Mouse (Mus musculus): Measurements from ENCODE around the gene Adra1b. TPM values are rescaled to one million over a fixed set of nuclear protein-coding genes. Genes with fewer than 3 reads are reported as not detected.
A peak's percentile ranks its signal among the peaks of the same experiment; 100 is the strongest.

Gene Adra1b
- total RNA-seq (2017): not detected in 2 replicates

DNA sequence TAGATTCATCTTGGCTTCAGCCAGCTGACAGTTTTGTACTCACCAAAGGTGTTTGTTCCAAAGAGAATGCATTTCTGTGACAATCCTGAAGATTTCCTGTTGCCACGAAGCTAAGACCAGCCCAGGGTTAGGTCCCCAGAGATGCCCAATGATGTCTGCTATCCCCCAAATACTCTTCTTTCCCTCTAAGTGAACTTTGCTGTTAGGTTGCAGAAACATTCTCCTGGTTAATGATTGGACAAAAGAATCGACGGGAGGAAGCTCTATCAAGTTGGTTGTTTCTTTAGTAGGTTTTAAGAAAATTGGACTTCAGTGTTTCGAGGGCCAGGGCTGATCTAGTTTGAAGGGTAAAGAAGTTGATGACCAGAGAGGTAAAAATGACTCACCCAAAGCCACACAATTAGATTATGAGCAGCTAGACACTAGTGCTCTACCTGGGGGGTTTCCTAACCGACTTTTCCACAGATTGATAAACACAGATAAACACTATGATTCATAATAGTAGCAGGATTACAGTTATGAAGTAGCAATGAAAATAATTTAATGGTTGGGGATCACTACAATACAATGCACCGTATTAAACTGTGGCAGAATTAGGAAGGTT, at the start of gene Adra1b:
Adra1b (minus strand) TSS at position 160 of the 604 bp plus-strand sequence.
- no peak for ATAC-seq (replicated peaks; ENCODE audit: low read depth, poor library complexity, severe bottlenecking)

- no peak for ATAC-seq (replicated peaks; ENCODE audit: low read depth, poor library complexity, severe bottlenecking)
These were observed 49.3 kb upstream of the Adra1b start for GRCm38 (mm10) chr11:43950274-43950673.

DNA sequence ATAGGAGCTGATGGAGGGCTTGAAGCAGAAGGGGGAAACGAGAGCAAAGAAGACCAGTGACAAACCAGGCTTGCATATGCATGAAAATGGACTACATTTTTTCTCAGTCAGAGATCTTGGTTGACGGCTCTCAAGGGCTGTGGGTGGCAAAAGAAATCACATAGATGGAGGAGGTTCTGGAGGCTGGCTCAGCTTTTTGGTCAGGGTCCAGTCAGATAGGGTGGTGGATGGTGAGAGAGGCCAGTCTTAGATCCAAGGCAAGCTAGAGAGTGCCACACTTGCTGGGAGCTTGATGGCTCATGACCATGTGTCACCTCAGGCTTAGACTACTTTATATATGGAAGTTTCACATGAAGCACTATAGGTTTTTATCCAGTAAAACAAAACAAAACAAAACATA, 42.8 kb upstream of the Adra1b start:
- ATAC-seq (replicated peaks; ENCODE audit: low read depth, poor library complexity, severe bottlenecking): no peak

- no peak for ATAC-seq (replicated peaks; ENCODE audit: low read depth, poor library complexity, severe bottlenecking)
These were observed 42.2 kb upstream of the Adra1b start for GRCm38 (mm10) chr11:43943167-43943566.

GRCm38 (mm10) chr11:43940501-43941202, 39.6 kb upstream of the Adra1b start:
- ATAC-seq (replicated peaks; ENCODE audit: low read depth, poor library complexity, severe bottlenecking): peak; percentile 84

DNA sequence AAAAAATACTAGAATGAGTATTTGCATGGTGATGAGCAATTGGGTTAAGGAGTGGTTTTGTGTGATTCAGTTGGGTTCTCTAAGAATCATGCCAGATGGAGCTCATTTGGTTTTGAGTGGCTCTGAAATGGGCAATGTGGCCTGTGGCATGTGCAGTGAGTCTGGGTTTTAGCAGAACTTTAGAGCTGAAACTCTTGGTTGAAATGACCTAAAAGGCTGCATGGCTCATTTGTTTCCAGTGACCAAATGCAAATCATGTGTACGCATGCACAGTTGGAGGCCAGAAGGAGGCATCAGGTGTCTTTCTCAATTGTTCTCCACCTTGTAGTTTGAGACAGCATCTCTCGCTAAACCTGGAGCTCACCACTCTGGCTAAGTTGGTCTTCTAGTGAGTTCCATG, 35.0 kb upstream of the Adra1b start:
- no peak for ATAC-seq (replicated peaks; ENCODE audit: low read depth, poor library complexity, severe bottlenecking)

GRCm38 (mm10) chr11:43933480-43933879, 32.5 kb upstream of the Adra1b start:
- ATAC-seq (replicated peaks; ENCODE audit: low read depth, poor library complexity, severe bottlenecking): no peak

DNA sequence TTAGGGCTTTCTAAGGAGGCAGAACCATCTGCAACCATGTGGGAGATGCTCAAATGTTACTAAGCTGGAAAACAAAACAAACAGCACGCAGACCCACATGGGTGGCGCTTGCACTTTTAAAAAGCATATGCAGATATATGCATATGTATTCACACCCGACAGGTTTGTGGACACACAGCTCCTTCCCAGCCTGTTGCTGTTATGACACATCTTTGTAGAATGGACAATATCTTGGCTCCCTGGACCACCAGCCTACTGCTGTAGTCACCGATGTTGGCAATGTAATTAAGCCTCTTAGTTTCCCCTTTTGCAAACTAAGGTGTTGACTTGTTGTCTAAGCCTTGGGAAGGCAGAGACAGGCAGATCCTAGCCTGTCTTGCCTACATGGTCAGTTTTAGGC, 32.0 kb upstream of the Adra1b start:
- ATAC-seq (replicated peaks; ENCODE audit: low read depth, poor library complexity, severe bottlenecking): no peak

- no peak for ATAC-seq (replicated peaks; ENCODE audit: low read depth, poor library complexity, severe bottlenecking)
These were observed 29.2 kb upstream of the Adra1b start for GRCm38 (mm10) chr11:43930191-43930590.

DNA sequence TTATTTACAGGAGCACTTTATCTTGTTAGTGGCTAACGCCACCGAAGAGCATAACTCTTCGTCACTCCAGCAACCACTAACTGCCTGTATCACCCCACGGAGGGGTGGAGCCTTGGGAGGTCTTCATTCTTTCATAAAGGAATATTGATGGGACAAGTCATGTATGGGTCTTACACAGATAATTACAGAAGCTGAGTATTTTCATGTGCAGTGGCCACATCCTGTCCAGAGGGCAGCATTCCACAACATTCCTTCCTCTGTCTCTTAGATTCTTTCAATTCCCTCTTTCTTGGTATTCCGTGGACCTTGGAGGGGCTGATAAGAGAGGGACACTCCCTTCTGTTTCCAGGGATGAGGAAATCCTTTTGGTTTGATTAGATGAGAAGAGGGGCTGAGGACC, 28.7 kb upstream of the Adra1b start:
- no peak for ATAC-seq (replicated peaks; ENCODE audit: low read depth, poor library complexity, severe bottlenecking)

GRCm38 (mm10) chr11:43929178-43929577, 28.2 kb upstream of the Adra1b start:
- ATAC-seq (replicated peaks; ENCODE audit: low read depth, poor library complexity, severe bottlenecking): no peak

- no peak for ATAC-seq (replicated peaks; ENCODE audit: low read depth, poor library complexity, severe bottlenecking)
These were observed 26.3 kb upstream of the Adra1b start for GRCm38 (mm10) chr11:43927133-43927815.

- ATAC-seq (replicated peaks; ENCODE audit: low read depth, poor library complexity, severe bottlenecking): no peak
These were observed 25.2 kb upstream of the Adra1b start for GRCm38 (mm10) chr11:43926163-43926562.

GRCm38 (mm10) chr11:43925584-43925983, 24.6 kb upstream of the Adra1b start:
- no peak for ATAC-seq (replicated peaks; ENCODE audit: low read depth, poor library complexity, severe bottlenecking)

- ATAC-seq (replicated peaks; ENCODE audit: low read depth, poor library complexity, severe bottlenecking): no peak
These were observed 20.7 kb upstream of the Adra1b start for GRCm38 (mm10) chr11:43921701-43922100.

DNA sequence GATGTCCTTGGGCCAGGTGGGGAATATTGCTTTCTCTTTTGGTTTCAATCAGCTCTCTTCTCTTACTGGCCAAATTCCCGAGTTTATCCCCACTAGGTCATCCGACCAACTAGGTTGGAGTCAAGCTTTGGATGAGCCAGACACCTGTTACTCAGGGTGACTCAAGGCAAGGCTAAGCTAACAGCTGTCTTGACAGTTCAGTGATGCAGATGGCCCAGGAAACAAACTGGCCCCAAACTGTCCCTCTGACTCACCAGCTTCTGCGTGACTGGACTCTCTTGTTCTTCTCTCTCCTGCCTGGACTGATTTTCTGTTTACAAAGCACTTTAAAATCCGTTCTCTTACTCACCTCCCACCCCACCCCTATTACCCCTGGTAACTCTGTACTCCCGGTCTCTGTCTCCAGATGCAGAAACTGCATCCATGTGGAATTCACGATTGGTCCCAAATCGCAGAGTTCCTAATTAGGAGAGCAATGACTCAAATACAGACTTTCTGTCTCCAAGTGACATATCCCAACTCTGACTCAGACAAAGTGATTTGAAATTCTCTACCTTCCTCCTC, 18.6 kb upstream of the Adra1b start:
- ATAC-seq (replicated peaks; ENCODE audit: low read depth, poor library complexity, severe bottlenecking): no peak

GRCm38 (mm10) chr11:43914552-43915447, 13.8 kb upstream of the Adra1b start:
- no peak for ATAC-seq (replicated peaks; ENCODE audit: low read depth, poor library complexity, severe bottlenecking)

- no peak for ATAC-seq (replicated peaks; ENCODE audit: low read depth, poor library complexity, severe bottlenecking)
These were observed 11.3 kb upstream of the Adra1b start for GRCm38 (mm10) chr11:43912136-43912888.

GRCm38 (mm10) chr11:43911646-43912045, 10.6 kb upstream of the Adra1b start:
- ATAC-seq (replicated peaks; ENCODE audit: low read depth, poor library complexity, severe bottlenecking): no peak
